Mouse (Mus musculus) stomach, postnatal 0 days (tissue): ENCODE results near the gene Gm8246. TPM values are rescaled to one million over a fixed set of nuclear protein-coding genes. Genes with fewer than 3 reads are reported as not detected.
"Not testable (repeated sequence)": the region's sequence is repeated elsewhere in the genome, so short reads cannot be mapped to it uniquely, and the experiment has no call there.

ENCODE experiments used
- ATAC-seq: fragments of 200-750 bp; cut with Nextera tagmentation; 2 replicates; pipeline ENCODE4 v1.8.0; 2017; ENCODE audit not compliant: low FRiP score, low TSS enrichment
- DNase-seq: peaks from one replicate; pipeline ENCODE4 v3.0.0-alpha.2; 2016; ENCODE audit warnings: low spot score
- H3K27ac ChIP-seq: fragments of 300-500 bp; sonication (generic); replicated peaks from 2 replicates; pipeline ENCODE4 v1.5.1; 2014; ENCODE audit warnings: mild to moderate bottlenecking, control low read depth
- H3K27me3 ChIP-seq: fragments of 300-500 bp; sonication (generic); 2 replicates; pipeline ENCODE4 v1.6.1; 2014; ENCODE audit warnings: low read length; ENCODE audit not compliant: control insufficient read depth, insufficient read depth
- H3K36me3 ChIP-seq: fragments of 300-500 bp; sonication (generic); 2 replicates; pipeline ENCODE4 v1.6.1; 2014; ENCODE audit warnings: low read length, mixed read lengths; ENCODE audit not compliant: control insufficient read depth, insufficient read depth
- H3K4me1 ChIP-seq: fragments of 300-500 bp; sonication (generic); replicated peaks from 2 replicates; pipeline ENCODE4 v1.6.1; 2014; ENCODE audit warnings: antibody characterized with exemption; ENCODE audit not compliant: control insufficient read depth, insufficient read depth
- H3K4me2 ChIP-seq: fragments of 300-500 bp; sonication (generic); replicated peaks from 2 replicates; pipeline ENCODE4 v1.6.1; 2014; ENCODE audit warnings: low read depth, mild to moderate bottlenecking, control low read depth, moderate library complexity
- H3K4me3 ChIP-seq: fragments of 300-500 bp; sonication (generic); 2 replicates; pipeline ENCODE4 v1.5.1; 2014; ENCODE audit warnings: low read depth, low read length, control low read depth
- H3K9ac ChIP-seq: fragments of 300-500 bp; sonication (generic); 2 replicates; pipeline ENCODE4 v1.6.1; 2014; ENCODE audit warnings: mild to moderate bottlenecking, low read length, control low read depth, mixed read lengths
- H3K9me3 ChIP-seq: fragments of 300-500 bp; sonication (generic); 2 replicates; pipeline ENCODE4 v1.6.1; 2016; ENCODE audit warnings: low read length; ENCODE audit not compliant: control insufficient read depth
- WGBS: fragments of 180-500 bp; shearing (Covaris S2); extraction: QIAGEN DNeasy Blood & Tissue Kit; methylation state at CpG from one replicate; pipeline ENCODE4 v1.1.7; 2014; 5-methylcytosine and 5-hydroxymethylcytosine counted together
- polyA plus RNA-seq: library from polyadenylated mRNA; unstranded; fragments of >200 nt; fragmentation: Nextera tagmentation; extraction: Ambion mirVana; gene quantifications from 2 replicates; pipeline ENCODE4 v1.2.1, GENCODE M21; 2015

The Gm8246 gene
- not detected in 2 replicates for polyA plus RNA-seq

DNA sequence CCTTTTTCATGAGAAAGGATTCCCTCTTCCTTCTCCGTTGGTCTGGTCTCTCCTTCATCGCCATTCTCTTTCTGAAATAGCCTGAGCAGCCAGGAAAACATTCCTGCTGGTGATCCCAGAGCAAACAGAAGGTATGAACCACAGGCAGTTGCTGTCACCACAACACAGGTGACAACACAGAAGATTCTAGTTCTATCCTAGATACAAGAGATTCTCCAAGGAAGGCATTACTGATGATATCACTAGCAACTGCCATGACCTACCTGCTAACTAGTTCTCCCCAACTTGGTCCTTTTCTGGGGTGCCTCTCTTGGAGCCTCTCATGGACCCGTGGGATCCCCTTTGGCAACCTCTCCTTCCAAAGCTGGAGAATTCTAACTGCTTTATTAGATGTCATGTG is at the start of gene Gm8246:
Gene Gm8246, minus strand, starts transcription at position 101 of the 400 bp plus-strand sequence.
- not testable (repeated sequence) for DNase-seq, H3K27ac ChIP-seq, H3K4me1 ChIP-seq, H3K27me3 ChIP-seq, H3K36me3 ChIP-seq, H3K4me3 ChIP-seq, H3K4me2 ChIP-seq, H3K9me3 ChIP-seq, H3K9ac ChIP-seq, ATAC-seq
- no CpG with 5 or more reads among the region's 3 CpGs for WGBS

DNA sequence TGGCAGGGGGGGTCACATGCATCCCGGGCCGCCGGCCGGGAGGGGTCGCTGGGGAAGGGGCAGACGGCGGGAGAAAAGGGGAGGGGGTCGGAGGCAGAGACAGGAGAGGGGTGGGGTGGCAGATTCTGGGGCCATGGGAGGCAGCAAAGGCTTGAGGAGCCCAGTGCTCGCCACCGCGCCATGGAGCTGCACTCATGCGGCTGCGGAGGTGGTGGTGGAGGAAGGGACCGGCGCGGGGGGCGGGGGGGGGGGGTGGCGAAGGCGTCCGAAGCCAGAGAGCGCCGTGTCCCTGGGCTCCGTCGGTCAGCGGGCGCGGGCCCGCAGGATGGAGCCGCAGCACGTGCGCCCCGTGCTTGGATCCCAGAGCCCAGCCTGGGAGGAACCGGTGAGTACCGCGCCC is 23.7 kb upstream of the Gm8246 start, which contains the start of gene Gm3488:
Gene Gm3488, plus strand, starts transcription at position 301 of the 400 bp plus-strand sequence.
- ATAC-seq, H3K36me3 ChIP-seq, H3K27me3 ChIP-seq, H3K4me3 ChIP-seq, H3K9ac ChIP-seq, H3K27ac ChIP-seq, DNase-seq, H3K4me1 ChIP-seq, H3K4me2 ChIP-seq, H3K9me3 ChIP-seq: not testable (repeated sequence)
- WGBS = no CpG with 5 or more reads among the region's 35 CpGs

DNA sequence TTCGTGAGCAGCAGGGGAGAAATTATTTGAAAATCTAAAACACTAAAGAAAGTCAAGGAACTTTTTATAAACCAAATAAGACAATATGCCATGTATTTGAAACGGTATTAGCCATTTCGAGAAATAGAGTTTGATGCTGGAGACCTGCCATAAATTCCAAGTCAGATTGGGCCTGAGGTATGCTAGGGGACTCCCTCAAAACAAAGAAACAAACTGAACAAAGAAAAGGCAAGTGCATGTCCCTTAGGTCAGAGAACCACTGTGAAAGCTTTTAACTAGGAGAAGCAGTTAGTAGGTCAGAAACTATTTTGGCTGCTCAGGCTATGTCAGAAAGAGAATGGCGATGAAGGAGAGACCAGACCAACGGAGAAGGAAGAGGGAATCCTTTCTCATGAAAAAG is 6.3 kb upstream of the Gm8246 start, which contains the start of gene Gm3187:
Gene Gm3187, plus strand, starts transcription at position 301 of the 400 bp plus-strand sequence.
- not testable (repeated sequence) for H3K4me2 ChIP-seq, H3K4me1 ChIP-seq, H3K36me3 ChIP-seq, H3K4me3 ChIP-seq, H3K27ac ChIP-seq, DNase-seq, H3K9me3 ChIP-seq, H3K9ac ChIP-seq, ATAC-seq, H3K27me3 ChIP-seq
- 69% methylated on average over 4 of the region's 5 CpGs for WGBS

DNA sequence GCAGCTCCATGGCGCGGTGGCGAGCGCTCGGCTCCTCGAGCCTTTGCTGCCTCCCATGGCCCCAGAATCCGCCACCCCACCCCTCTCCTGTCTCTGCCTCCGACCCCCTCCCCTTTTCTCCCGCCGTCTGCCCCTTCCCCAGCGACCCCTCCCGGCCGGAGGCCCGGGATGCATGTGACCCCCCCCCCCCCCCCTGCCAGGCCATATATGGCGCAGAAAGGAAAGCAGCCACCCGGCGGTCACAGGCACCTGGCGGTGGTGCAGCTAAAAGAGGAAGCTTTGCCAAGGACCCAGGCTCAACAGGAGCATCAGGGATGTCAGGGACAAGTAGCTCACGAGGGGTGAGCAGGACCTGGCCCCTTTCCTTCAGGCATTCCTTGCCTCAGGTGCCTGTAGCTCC is 17.2 kb downstream of the Gm8246 start:
- not testable (repeated sequence) for H3K4me1 ChIP-seq, H3K9ac ChIP-seq, H3K36me3 ChIP-seq, H3K4me3 ChIP-seq, H3K27me3 ChIP-seq, H3K9me3 ChIP-seq, ATAC-seq, H3K27ac ChIP-seq, H3K4me2 ChIP-seq, DNase-seq
- no CpG with 5 or more reads among the region's 19 CpGs for WGBS

DNA sequence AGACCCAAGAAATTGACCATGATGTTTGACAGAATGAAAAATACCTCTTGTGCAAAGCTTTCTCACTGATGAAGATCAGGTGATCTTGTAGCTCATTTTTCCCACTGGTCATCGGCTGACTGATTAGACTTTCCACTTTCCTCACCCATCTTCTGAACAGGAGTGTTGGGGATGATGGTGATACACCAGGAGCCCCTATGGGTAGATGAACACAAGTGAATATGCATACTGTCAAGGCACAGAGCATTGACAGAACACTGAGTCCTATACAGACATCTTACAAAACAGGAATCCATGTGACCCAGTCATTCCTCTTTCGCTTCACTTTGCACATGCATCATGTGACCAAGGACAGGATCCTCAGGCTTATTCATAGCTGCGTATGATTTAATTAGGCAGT is 22.3 kb downstream of the Gm8246 start, which contains the start of gene Gm3194:
Gene Gm3194, minus strand, starts transcription at position 101 of the 400 bp plus-strand sequence.
- H3K9ac ChIP-seq, H3K9me3 ChIP-seq, H3K4me3 ChIP-seq, H3K4me2 ChIP-seq, H3K4me1 ChIP-seq, DNase-seq, H3K27ac ChIP-seq, H3K36me3 ChIP-seq, ATAC-seq, H3K27me3 ChIP-seq: not testable (repeated sequence)
- WGBS = no CpG with 5 or more reads among the region's 3 CpGs

Other genes starting within 250 kb of the Gm8246 start
- gene Gm3526, start 217.2 kb downstream of the Gm8246 start, polyA plus RNA-seq = not detected in 2 replicates
- not detected in 2 replicates for gene Gm3542, start 142.9 kb downstream of the Gm8246 start, polyA plus RNA-seq
- 0.16 TPM in 1 of 2 replicates, not detected in the other for gene Gm3500, start 88.8 kb downstream of the Gm8246 start, polyA plus RNA-seq
- 0.34 and 0.50 TPM in 2 replicates for gene Gm3194, start 22.4 kb downstream of the Gm8246 start, polyA plus RNA-seq
- gene Gm3187, start 6.4 kb upstream of the Gm8246 start, polyA plus RNA-seq = not detected in 2 replicates
- 0.35 and 0.36 TPM in 2 replicates for gene Gm3488, start 23.8 kb upstream of the Gm8246 start, polyA plus RNA-seq
- not detected in 2 replicates for gene Gm3532, start 60.7 kb upstream of the Gm8246 start, polyA plus RNA-seq
- not detected in 2 replicates for gene Gm8265, start 155.2 kb upstream of the Gm8246 start, polyA plus RNA-seq
- gene Gm9603, start 209.6 kb upstream of the Gm8246 start, polyA plus RNA-seq = not detected in 2 replicates